Mouse (Mus musculus) left cerebral cortex, postnatal 25 days (tissue): Measurements from ENCODE around the gene Npr1. TPM values are rescaled to one million over a fixed set of nuclear protein-coding genes. Genes with fewer than 3 reads are reported as not detected.

Experiments used
- DNase-seq, 2 experiments: peaks; one replicate each; pipeline ENCODE4 v3.0.0; 2022; ENCODE audit warnings: low spot score in 2 of 2, mixed read lengths in 1 of 2
- intact Hi-C: fragments of 180-260 bp; cut with DNase I; formaldehyde crosslinking; loops from one replicate; pipeline ENCODE4 v1.15.1; 2025
- total RNA-seq, 2 experiments: library from RNA; stranded (reverse); gene quantifications; 2 replicates each; pipeline ENCODE4 v1.2.3; 2021

Npr1 gene
- total RNA-seq, 2 experiments from 2014 or later: 3.0 to 3.1 TPM

GRCm38 (mm10) chr3:90490696-90491256, 25.1 kb upstream of the Npr1 start, which contains the start of gene Snapin:
TSS of gene Snapin (minus strand) at chr3:90491033.
- peak; percentile 95 to 96 for DNase-seq
- intact Hi-C loops: loop anchor here (1.0 to 2.0 kb wide), 4 partner anchors 19 to 218 kb away; partner anchors contain the start of gene Chtop

- intact Hi-C loops: no loop called here
- no peak for DNase-seq
These were observed 22.9 kb upstream of the Npr1 start for GRCm38 (mm10) chr3:90488576-90488975.

GRCm38 (mm10) chr3:90486998-90487397, 21.3 kb upstream of the Npr1 start:
- no peak for DNase-seq
- intact Hi-C loops: no loop called here

- peak; percentile 96 to 99 for DNase-seq
- intact Hi-C loops: loop anchor here (10.0 kb wide), 1 partner anchor 181 kb away; the partner anchor contains the start of gene Gatad2b
These were observed 10.4 kb upstream of the Npr1 start, which contains the start of gene Ilf2 for GRCm38 (mm10) chr3:90475831-90476611. TSS of gene Ilf2 (plus strand) at chr3:90476126.

- no peak for DNase-seq
- intact Hi-C loops: loop anchor here (10.0 kb wide), 1 partner anchor 180 kb away; the partner anchor contains the start of gene Gatad2b
These were observed 9.6 kb upstream of the Npr1 start for GRCm38 (mm10) chr3:90475151-90475830.

- intact Hi-C loops: loop anchor here (10.0 kb wide), 1 partner anchor 177 kb away; the partner anchor contains the start of gene Gatad2b
These were observed 6.5 kb upstream of the Npr1 start for GRCm38 (mm10) chr3:90472213-90472612.

GRCm38 (mm10) chr3:90467618-90468300, 2.1 kb upstream of the Npr1 start:
- intact Hi-C loops: loop anchor here (5.0 kb wide), 1 partner anchor 35 kb away; the partner anchor contains the start of gene Ints3
- DNase-seq: no peak

More at GRCm38 (mm10) chr3:90472213-90472612, 6.5 kb upstream of the Npr1 start:
- no peak for DNase-seq

GRCm38 (mm10) chr3:90466311-90466766, 673 bp upstream of the Npr1 start:
- peak; percentile 54 to 71 for DNase-seq
- intact Hi-C loops: loop anchor here (1.0 to 5.0 kb wide), 2 partner anchors 34 to 54 kb away; partner anchors contain the start of gene Ints3

GRCm38 (mm10) chr3:90465081-90465685, 483 bp downstream of the Npr1 start:
- no peak for DNase-seq
- intact Hi-C loops: loop anchor here (5.0 kb wide), 1 partner anchor 33 kb away; the partner anchor contains the start of gene Ints3

GRCm38 (mm10) chr3:90464552-90465080, 1.1 kb downstream of the Npr1 start:
- no peak for DNase-seq
- intact Hi-C loops: loop anchor here (5.0 kb wide), 1 partner anchor 32 kb away; the partner anchor contains the start of gene Ints3

GRCm38 (mm10) chr3:90462579-90462978, 3.1 kb downstream of the Npr1 start:
- intact Hi-C loops: no loop called here
- DNase-seq: no peak

- no peak for DNase-seq
- intact Hi-C loops: no loop called here
These were observed 3.7 kb downstream of the Npr1 start for GRCm38 (mm10) chr3:90461935-90462334.

- intact Hi-C loops: no loop called here
- no peak for DNase-seq
These were observed 5.4 kb downstream of the Npr1 start for GRCm38 (mm10) chr3:90460315-90460714.

GRCm38 (mm10) chr3:90459727-90460126, 5.9 kb downstream of the Npr1 start:
- DNase-seq: no peak
- intact Hi-C loops: no loop called here

GRCm38 (mm10) chr3:90454931-90455330, 10.7 kb downstream of the Npr1 start:
- no peak for DNase-seq
- intact Hi-C loops: no loop called here

- peak; percentile 34 to 84 for DNase-seq
- intact Hi-C loops: no loop called here
These were observed 14.1 kb downstream of the Npr1 start for GRCm38 (mm10) chr3:90451396-90452095.

GRCm38 (mm10) chr3:90450874-90451273, 14.8 kb downstream of the Npr1 start:
- DNase-seq: no peak
- intact Hi-C loops: no loop called here

- DNase-seq: no peak
- intact Hi-C loops: no loop called here
These were observed 17.0 kb downstream of the Npr1 start for GRCm38 (mm10) chr3:90448626-90449025.
